Mouse (Mus musculus) lung, embryonic 15.5 days (tissue): ENCODE measurements around the gene Olfr287. TPM values are rescaled to one million over a fixed set of nuclear protein-coding genes. Genes with fewer than 3 reads are reported as not detected.

ENCODE experiments used
- ATAC-seq: fragments of 200-750 bp; cut with Nextera tagmentation; 2 replicates; pipeline ENCODE4 v1.8.0; 2017; ENCODE audit warnings: moderate number of reproducible peaks, borderline replicate concordance; ENCODE audit not compliant: low FRiP score, low TSS enrichment; ENCODE audit errors: extremely low read depth
- H3K27ac ChIP-seq: fragments of 300-500 bp; sonication (generic); 2 replicates; pipeline ENCODE4 v1.5.1; 2015; ENCODE audit warnings: moderate library complexity, mild to moderate bottlenecking, inconsistent platforms
- H3K27me3 ChIP-seq: fragments of 300-500 bp; sonication (generic); 2 replicates; pipeline ENCODE4 v1.6.1; 2015; ENCODE audit warnings: inconsistent platforms
- H3K36me3 ChIP-seq: fragments of 300-500 bp; sonication (generic); 2 replicates; pipeline ENCODE4 v1.6.1; 2015; ENCODE audit warnings: inconsistent platforms
- H3K4me1 ChIP-seq: fragments of 300-500 bp; sonication (generic); 2 replicates; pipeline ENCODE4 v1.6.1; 2015; ENCODE audit warnings: inconsistent platforms
- H3K4me2 ChIP-seq: fragments of 300-500 bp; sonication (generic); 2 replicates; pipeline ENCODE4 v1.6.1; 2015; ENCODE audit warnings: inconsistent platforms, mild to moderate bottlenecking, moderate library complexity
- H3K4me3 ChIP-seq: fragments of 300-500 bp; sonication (generic); 2 replicates; pipeline ENCODE4 v1.5.1; 2015; ENCODE audit warnings: mild to moderate bottlenecking, inconsistent platforms
- H3K9ac ChIP-seq: fragments of 300-500 bp; sonication (generic); 2 replicates; pipeline ENCODE4 v1.6.1; 2015; ENCODE audit warnings: inconsistent platforms
- H3K9me3 ChIP-seq: fragments of 300-500 bp; sonication (generic); 2 replicates; pipeline ENCODE4 v1.6.1; 2016; ENCODE audit warnings: inconsistent platforms
- whole genome bisulfite sequencing: fragments of 180-500 bp; shearing (Covaris S2); methylation state at CpG from one replicate; pipeline ENCODE4 v1.1.7; 2015; 5-methylcytosine and 5-hydroxymethylcytosine counted together
- polyA plus RNA-seq: library from polyadenylated mRNA; unstranded; fragments of >200 nt; fragmentation: Nextera tagmentation; extraction: Ambion mirVana; gene quantifications from 2 replicates; pipeline ENCODE4 v1.2.1, GENCODE M21; 2015

Gene Olfr287
- polyA plus RNA-seq, 1 experiment from 2014 or later = not detected

- Histone ChIP-seq H3K4me1 (no peaks in the 10 kb centered on the region), H3K4me3 (no peak within 1 kb of the TSS), H3K27ac (no peak within 1 kb of the TSS), H3K9me3 (no peaks in the 10 kb centered on the region), H3K27me3 (no peaks in the 10 kb centered on the region), H3K4me2 (no peak within 1 kb of the TSS), H3K36me3 (no peaks in the 10 kb centered on the region), H3K9ac (no peak within 1 kb of the TSS)
- no peak for ATAC-seq
- 61% methylated on average over 3 of the region's 3 CpGs for WGBS
Measured at GRCm38 (mm10) chr15:98195442-98195841, 25.4 kb downstream of the Olfr287 start, which contains the start of gene Olfr288. Gene Olfr288 (minus strand): TSS chr15:98195542.

- H3K9me3 ChIP-seq = no peaks in the 10 kb centered on the region
- no peak overlapping the region for H3K4me2 ChIP-seq
- H3K27me3 ChIP-seq = 0 out of 2 replicates have a peak, but pooled peaks cover 2% of the 10 kb centered on the region
- H3K27ac ChIP-seq = no peak overlapping the region
- H3K36me3 ChIP-seq = no peaks in the 10 kb centered on the region
- WGBS = 47% methylated on average over 4 of the region's 4 CpGs
- no peak for ATAC-seq
- no peak overlapping the region; the same call in 1 of the 2 replicates for H3K9ac ChIP-seq
- H3K4me3 ChIP-seq = no peak overlapping the region
- H3K4me1 ChIP-seq = peaks cover 12% of the 10 kb centered on the region
Measured at GRCm38 (mm10) chr15:98184456-98184855, 36.4 kb downstream of the Olfr287 start.

GRCm38 (mm10) chr15:98181856-98182570 lies 38.8 kb downstream of the Olfr287 start:
- 63% methylated on average over 12 of the region's 12 CpGs for WGBS
- Histone ChIP-seq H3K27me3 (peaks cover 19% of the 10 kb centered on the region; the same call in 1 of the 2 replicates), H3K27ac (no peak overlapping the region), H3K4me3 (no peak overlapping the region), H3K9ac (no peak overlapping the region), H3K36me3 (no peaks in the 10 kb centered on the region), H3K9me3 (no peaks in the 10 kb centered on the region), H3K4me2 (peak overlapping the region; percentile 78; the same call in 1 of the 2 replicates), H3K4me1 (peaks cover 12% of the 10 kb centered on the region)
- no peak for ATAC-seq

DNA sequence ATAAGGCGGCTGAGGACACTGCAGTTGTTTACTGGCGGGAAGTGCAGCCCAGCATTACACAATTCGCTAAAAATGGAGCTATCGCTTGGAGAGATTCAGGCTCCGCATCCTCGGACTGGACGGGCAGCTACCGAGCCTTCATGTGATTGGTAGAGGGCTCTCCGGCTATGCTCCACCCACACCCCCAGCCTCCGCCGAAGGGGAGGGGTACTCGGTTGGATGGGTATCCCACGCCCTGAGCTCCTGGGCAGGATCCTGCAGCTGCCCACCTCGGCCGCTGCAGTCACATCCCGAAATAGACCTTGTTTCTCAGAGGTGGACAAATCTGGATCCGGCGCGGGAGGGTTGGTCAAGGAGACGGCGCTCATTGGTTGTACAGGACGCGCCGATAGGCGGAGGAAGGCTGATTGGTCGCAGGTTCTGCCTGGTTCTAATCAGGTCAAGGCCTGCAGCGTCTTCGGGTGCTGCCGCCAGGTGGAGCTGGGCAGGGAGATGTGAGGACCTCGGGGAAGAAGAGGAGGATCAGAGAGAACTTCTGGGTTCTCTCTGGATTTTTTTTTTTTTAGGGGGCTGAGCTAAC lies 39.6 kb downstream of the Olfr287 start:
- H3K27ac ChIP-seq = peak overlapping the region; percentile 20; the same call in 1 of the 2 replicates
- under 1% methylated on average over 30 of the region's 30 CpGs for WGBS
- 0 out of 2 replicates have a peak overlapping the region, but pooled peaks have one; percentile 0 for H3K9ac ChIP-seq
- H3K4me1 ChIP-seq = peaks cover 12% of the 10 kb centered on the region
- peak overlapping the region; percentile 63 for H3K4me3 ChIP-seq
- peaks cover 24% of the 10 kb centered on the region; the same call in 1 of the 2 replicates for H3K27me3 ChIP-seq
- H3K9me3 ChIP-seq = no peaks in the 10 kb centered on the region
- peak; percentile 97 for ATAC-seq
- H3K4me2 ChIP-seq = peak overlapping the region; percentile 78
- H3K36me3 ChIP-seq = no peaks in the 10 kb centered on the region

GRCm38 (mm10) chr15:98180567-98181131 lies 40.2 kb downstream of the Olfr287 start:
- H3K9ac ChIP-seq = 0 out of 2 replicates have a peak overlapping the region, but pooled peaks have one; percentile 0
- WGBS = 8% methylated on average over 26 of the region's 26 CpGs

GRCm38 (mm10) chr15:98177320-98177719 lies 43.5 kb downstream of the Olfr287 start:
- Histone ChIP-seq H3K4me2 (no peak overlapping the region), H3K27ac (no peak overlapping the region), H3K36me3 (no peaks in the 10 kb centered on the region), H3K4me3 (no peak overlapping the region), H3K27me3 (peaks cover 53% of the 10 kb centered on the region; the same call in 1 of the 2 replicates), H3K9me3 (no peaks in the 10 kb centered on the region), H3K4me1 (peaks cover 12% of the 10 kb centered on the region), H3K9ac (no peak overlapping the region)
- ATAC-seq = no peak
- WGBS = 53% methylated on average over 3 of the region's 3 CpGs

More at GRCm38 (mm10) chr15:98180567-98181131, 40.2 kb downstream of the Olfr287 start:
- peak overlapping the region; percentile 78 for H3K4me2 ChIP-seq
- peak overlapping the region; percentile 20; the same call in 1 of the 2 replicates for H3K27ac ChIP-seq
- H3K36me3 ChIP-seq = no peaks in the 10 kb centered on the region
- ATAC-seq = no peak
- peaks cover 29% of the 10 kb centered on the region; the same call in 1 of the 2 replicates for H3K27me3 ChIP-seq
- H3K9me3 ChIP-seq = no peaks in the 10 kb centered on the region
- H3K4me3 ChIP-seq = peak overlapping the region; percentile 63
- peaks cover 12% of the 10 kb centered on the region for H3K4me1 ChIP-seq

GRCm38 (mm10) chr15:98173821-98174220 lies 47.0 kb downstream of the Olfr287 start:
- Histone ChIP-seq H3K36me3 (no peaks in the 10 kb centered on the region), H3K4me2 (no peak overlapping the region), H3K9me3 (no peaks in the 10 kb centered on the region), H3K27me3 (peaks cover 79% of the 10 kb centered on the region), H3K9ac (no peak overlapping the region), H3K4me1 (no peaks in the 10 kb centered on the region), H3K27ac (no peak overlapping the region), H3K4me3 (no peak overlapping the region)
- 36% methylated on average over 8 of the region's 8 CpGs for WGBS
- ATAC-seq = no peak

GRCm38 (mm10) chr15:98172113-98172512 lies 48.7 kb downstream of the Olfr287 start:
- Histone ChIP-seq H3K36me3 (no peaks in the 10 kb centered on the region), H3K4me3 (no peak overlapping the region), H3K27ac (no peak overlapping the region), H3K4me2 (no peak overlapping the region), H3K4me1 (peaks cover 11% of the 10 kb centered on the region), H3K9ac (no peak overlapping the region), H3K9me3 (no peaks in the 10 kb centered on the region), H3K27me3 (peaks cover 85% of the 10 kb centered on the region)
- no peak for ATAC-seq
- 69% methylated on average over 5 of the region's 5 CpGs for WGBS

DNA sequence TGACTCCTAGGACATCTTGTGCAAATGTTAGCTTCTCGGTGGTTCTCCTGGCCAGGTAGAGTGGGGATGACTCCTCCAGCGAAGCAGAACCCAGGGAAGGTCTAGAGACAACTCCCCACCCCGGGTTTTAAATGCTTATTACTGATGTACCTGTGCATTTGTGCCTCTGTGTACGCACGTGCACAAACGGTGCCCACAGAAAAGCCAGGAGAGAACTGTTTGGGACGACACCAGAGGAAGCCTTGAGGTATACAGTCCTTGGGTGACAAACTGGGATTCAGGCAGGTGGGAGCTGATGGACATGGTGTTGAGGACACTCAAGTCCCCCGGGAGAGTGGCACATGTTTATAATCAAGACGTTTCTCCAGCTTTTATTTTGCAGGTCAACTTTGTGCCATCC lies 49.9 kb downstream of the Olfr287 start:
- Histone ChIP-seq H3K9me3 (no peaks in the 10 kb centered on the region), H3K4me2 (no peak overlapping the region), H3K4me3 (no peak overlapping the region), H3K27me3 (peaks cover 88% of the 10 kb centered on the region), H3K36me3 (no peaks in the 10 kb centered on the region), H3K27ac (no peak overlapping the region), H3K4me1 (peaks cover 11% of the 10 kb centered on the region), H3K9ac (no peak overlapping the region)
- ATAC-seq = no peak
- WGBS = 60% methylated on average over 9 of the region's 9 CpGs

DNA sequence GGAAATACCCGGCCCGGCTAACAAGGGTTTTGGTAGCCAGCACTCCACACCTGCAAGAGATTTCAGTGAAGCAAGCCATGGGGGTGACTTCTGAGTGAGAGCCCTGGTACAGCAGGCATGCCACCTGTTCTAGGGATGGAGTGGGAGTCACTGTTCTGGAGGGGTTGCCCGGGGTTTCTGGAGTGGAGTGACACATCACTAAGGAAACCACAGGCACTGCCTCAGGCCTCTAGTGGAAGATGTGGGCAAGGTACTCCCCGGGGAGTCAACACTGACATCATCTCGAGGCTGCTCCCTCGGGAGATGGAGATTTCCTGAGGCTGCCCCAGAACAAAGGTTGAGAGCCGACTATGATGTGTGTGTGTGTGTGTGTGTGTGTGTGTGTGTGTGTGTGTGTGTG lies 50.5 kb downstream of the Olfr287 start:
- no peak for ATAC-seq
- Histone ChIP-seq H3K4me2 (no peak overlapping the region), H3K4me1 (peaks cover 11% of the 10 kb centered on the region), H3K36me3 (no peaks in the 10 kb centered on the region), H3K9me3 (no peaks in the 10 kb centered on the region), H3K27ac (no peak overlapping the region), H3K4me3 (no peak overlapping the region), H3K9ac (no peak overlapping the region), H3K27me3 (peaks cover 89% of the 10 kb centered on the region)
- WGBS = 32% methylated on average over 7 of the region's 7 CpGs

GRCm38 (mm10) chr15:98168622-98169004 lies 52.2 kb downstream of the Olfr287 start:
- no peaks in the 10 kb centered on the region for H3K9me3 ChIP-seq
- H3K4me1 ChIP-seq = peaks cover 11% of the 10 kb centered on the region
- peaks cover 87% of the 10 kb centered on the region for H3K27me3 ChIP-seq
- H3K27ac ChIP-seq = no peak overlapping the region
- H3K9ac ChIP-seq = no peak overlapping the region
- H3K4me3 ChIP-seq = no peak overlapping the region
- ATAC-seq = no peak
- WGBS = 5% methylated on average over 19 of the region's 19 CpGs
- no peaks in the 10 kb centered on the region for H3K36me3 ChIP-seq
- no peak overlapping the region for H3K4me2 ChIP-seq
